Mouse (Mus musculus): ENCODE measurements around the gene Ino80d. TPM values are rescaled to one million over a fixed set of nuclear protein-coding genes. Genes with fewer than 3 reads are reported as not detected.

The Ino80d gene
- total RNA-seq, 1 experiment = 17.5 TPM

GRCm38 (mm10) chr1:62991021-62991420, 123.4 kb downstream of the Ino80d start:
- no peak overlapping the region for H3K9ac ChIP-seq (ENCODE audit: insufficient read depth, low read depth, low read length, poor library complexity, severe bottlenecking)
- H3K4me3 ChIP-seq (ENCODE audit: insufficient read depth in 1 of 2, low read depth in 1 of 2, low read length in 2 of 2, poor library complexity in 1 of 2, severe bottlenecking in 1 of 2) = no peak overlapping the region
- H3K27ac ChIP-seq (ENCODE audit: insufficient read depth, low read depth, low read length, poor library complexity, severe bottlenecking) = no peak overlapping the region
- H3K4me1 ChIP-seq (ENCODE audit: control insufficient read depth in 2 of 2, insufficient read depth in 2 of 2, low read length in 2 of 2, poor library complexity in 1 of 2) = peaks cover 0 to 4% of the 10 kb centered on the region in 2 experiments; a peak in 2 of 4 replicates
- in situ Hi-C loops (cut with MboI; ENCODE audit: low sequenced_read_pairs in 2 of 2, unreplicated experiment in 2 of 2) = no loop called here
- DNase-seq (ENCODE audit: low read depth, low spot score) = no peak
- no peak for TF ChIP-seq HCFC1 (IDR thresholded peaks at IDR 0.05; ENCODE audit: borderline replicate concordance, insufficient read depth, low read length)
- H3K9me3 ChIP-seq (ENCODE audit: control insufficient read depth, insufficient read depth, low read depth, low read length) = no peaks in the 10 kb centered on the region
- no peaks in the 10 kb centered on the region for H3K36me3 ChIP-seq (ENCODE audit: control insufficient read depth, insufficient read depth, low read length, poor library complexity, severe bottlenecking)

GRCm38 (mm10) chr1:62987561-62987960, 126.9 kb downstream of the Ino80d start:
- Histone ChIP-seq H3K4me1 (ENCODE audit: control insufficient read depth in 2 of 2, insufficient read depth in 2 of 2, low read length in 2 of 2, poor library complexity in 1 of 2) (peaks cover 0 to 4% of the 10 kb centered on the region in 2 experiments; a peak in 2 of 4 replicates), H3K36me3 (ENCODE audit: control insufficient read depth, insufficient read depth, low read length, poor library complexity, severe bottlenecking) (no peaks in the 10 kb centered on the region), H3K27ac (ENCODE audit: insufficient read depth, low read depth, low read length, poor library complexity, severe bottlenecking) (no peak overlapping the region), H3K9ac (ENCODE audit: insufficient read depth, low read depth, low read length, poor library complexity, severe bottlenecking) (no peak overlapping the region), H3K9me3 (ENCODE audit: control insufficient read depth, insufficient read depth, low read depth, low read length) (no peaks in the 10 kb centered on the region), H3K4me3 (ENCODE audit: insufficient read depth in 1 of 2, low read depth in 1 of 2, low read length in 2 of 2, poor library complexity in 1 of 2, severe bottlenecking in 1 of 2) (no peak overlapping the region)
- DNase-seq (ENCODE audit: low read depth, low spot score) = no peak
- TF ChIP-seq ZNF384 (IDR thresholded peaks at IDR 0.05; ENCODE audit: low read depth, low read length) (no peak), MAFK (IDR thresholded peaks at IDR 0.05; ENCODE audit: insufficient read depth, low read depth, low read length) (no peak), ZC3H11A (IDR thresholded peaks at IDR 0.05; ENCODE audit: borderline replicate concordance, low read depth, low read length) (no peak), HCFC1 (IDR thresholded peaks at IDR 0.05; ENCODE audit: borderline replicate concordance, insufficient read depth, low read length) (no peak), CHD2 (IDR thresholded peaks at IDR 0.05; ENCODE audit: low read depth, low read length) (no peak)
- in situ Hi-C loops (cut with MboI; ENCODE audit: low sequenced_read_pairs in 2 of 2, unreplicated experiment in 2 of 2) = no loop called here

- Histone ChIP-seq H3K4me1 (ENCODE audit: control insufficient read depth in 2 of 2, insufficient read depth in 2 of 2, low read length in 2 of 2, poor library complexity in 1 of 2) (peaks cover 0 to 4% of the 10 kb centered on the region in 2 experiments; a peak in 2 of 4 replicates), H3K9me3 (ENCODE audit: control insufficient read depth, insufficient read depth, low read depth, low read length) (no peaks in the 10 kb centered on the region), H3K9ac (ENCODE audit: insufficient read depth, low read depth, low read length, poor library complexity, severe bottlenecking) (no peak overlapping the region), H3K36me3 (ENCODE audit: control insufficient read depth, insufficient read depth, low read length, poor library complexity, severe bottlenecking) (no peaks in the 10 kb centered on the region), H3K4me3 (ENCODE audit: insufficient read depth in 1 of 2, low read depth in 1 of 2, low read length in 2 of 2, poor library complexity in 1 of 2, severe bottlenecking in 1 of 2) (no peak overlapping the region), H3K27ac (ENCODE audit: insufficient read depth, low read depth, low read length, poor library complexity, severe bottlenecking) (no peak overlapping the region)
- in situ Hi-C loops (cut with MboI; ENCODE audit: low sequenced_read_pairs in 2 of 2, unreplicated experiment in 2 of 2) = no loop called here
- DNase-seq (ENCODE audit: low read depth, low spot score) = peak; percentile 47
- TF ChIP-seq CHD2 (IDR thresholded peaks at IDR 0.05; ENCODE audit: low read depth, low read length) (no peak), MAFK (IDR thresholded peaks at IDR 0.05; ENCODE audit: insufficient read depth, low read depth, low read length) (no peak), ZNF384 (IDR thresholded peaks at IDR 0.05; ENCODE audit: low read depth, low read length) (no peak), HCFC1 (IDR thresholded peaks at IDR 0.05; ENCODE audit: borderline replicate concordance, insufficient read depth, low read length) (no peak), ZC3H11A (IDR thresholded peaks at IDR 0.05; ENCODE audit: borderline replicate concordance, low read depth, low read length) (no peak)
These were observed 128.2 kb downstream of the Ino80d start for GRCm38 (mm10) chr1:62986267-62986666.

GRCm38 (mm10) chr1:62984566-62984965, 129.9 kb downstream of the Ino80d start:
- H3K4me1 ChIP-seq (ENCODE audit: control insufficient read depth in 2 of 2, insufficient read depth in 2 of 2, low read length in 2 of 2, poor library complexity in 1 of 2) = no peaks in the 10 kb centered on the region; a peak in 1 of 4 replicates
- DNase-seq (ENCODE audit: low read depth, low spot score) = peak; percentile 50
- 0 out of 4 replicates have a peak overlapping the region, but pooled peaks of 1 of the 2 experiments have one; percentile 35 for H3K4me3 ChIP-seq (ENCODE audit: insufficient read depth in 1 of 2, low read depth in 1 of 2, low read length in 2 of 2, poor library complexity in 1 of 2, severe bottlenecking in 1 of 2)
- TF ChIP-seq HCFC1 (IDR thresholded peaks at IDR 0.05; ENCODE audit: borderline replicate concordance, insufficient read depth, low read length) (no peak), ZNF384 (IDR thresholded peaks at IDR 0.05; ENCODE audit: low read depth, low read length) (no peak), MAFK (IDR thresholded peaks at IDR 0.05; ENCODE audit: insufficient read depth, low read depth, low read length) (no peak), CHD2 (IDR thresholded peaks at IDR 0.05; ENCODE audit: low read depth, low read length) (no peak), ZC3H11A (IDR thresholded peaks at IDR 0.05; ENCODE audit: borderline replicate concordance, low read depth, low read length) (no peak)
- no peaks in the 10 kb centered on the region for H3K9me3 ChIP-seq (ENCODE audit: control insufficient read depth, insufficient read depth, low read depth, low read length)
- H3K9ac ChIP-seq (ENCODE audit: insufficient read depth, low read depth, low read length, poor library complexity, severe bottlenecking) = 0 out of 2 replicates have a peak overlapping the region, but pooled peaks have one; percentile 30
- in situ Hi-C loops (cut with MboI; ENCODE audit: low sequenced_read_pairs in 2 of 2, unreplicated experiment in 2 of 2) = no loop called here
- no peak overlapping the region for H3K27ac ChIP-seq (ENCODE audit: insufficient read depth, low read depth, low read length, poor library complexity, severe bottlenecking)
- no peaks in the 10 kb centered on the region for H3K36me3 ChIP-seq (ENCODE audit: control insufficient read depth, insufficient read depth, low read length, poor library complexity, severe bottlenecking)

- Histone ChIP-seq H3K9ac (ENCODE audit: insufficient read depth, low read depth, low read length, poor library complexity, severe bottlenecking) (no peak overlapping the region), H3K36me3 (ENCODE audit: control insufficient read depth, insufficient read depth, low read length, poor library complexity, severe bottlenecking) (no peaks in the 10 kb centered on the region), H3K27ac (ENCODE audit: insufficient read depth, low read depth, low read length, poor library complexity, severe bottlenecking) (no peak overlapping the region), H3K4me1 (ENCODE audit: control insufficient read depth in 2 of 2, insufficient read depth in 2 of 2, low read length in 2 of 2, poor library complexity in 1 of 2) (no peaks in the 10 kb centered on the region), H3K9me3 (ENCODE audit: control insufficient read depth, insufficient read depth, low read depth, low read length) (no peaks in the 10 kb centered on the region), H3K4me3 (ENCODE audit: insufficient read depth in 1 of 2, low read depth in 1 of 2, low read length in 2 of 2, poor library complexity in 1 of 2, severe bottlenecking in 1 of 2) (no peak overlapping the region)
- no peak for DNase-seq (ENCODE audit: low read depth, low spot score)
- in situ Hi-C loops (cut with MboI; ENCODE audit: low sequenced_read_pairs in 2 of 2, unreplicated experiment in 2 of 2) = no loop called here
- no peak for TF ChIP-seq ZNF384 (IDR thresholded peaks at IDR 0.05; ENCODE audit: low read depth, low read length)
- no peak for TF ChIP-seq MAFK (IDR thresholded peaks at IDR 0.05; ENCODE audit: insufficient read depth, low read depth, low read length)
- TF ChIP-seq CHD2 (IDR thresholded peaks at IDR 0.05; ENCODE audit: low read depth, low read length) = no peak
- no peak for TF ChIP-seq HCFC1 (IDR thresholded peaks at IDR 0.05; ENCODE audit: borderline replicate concordance, insufficient read depth, low read length)
- no peak for TF ChIP-seq ZC3H11A (IDR thresholded peaks at IDR 0.05; ENCODE audit: borderline replicate concordance, low read depth, low read length)
These were observed 137.7 kb downstream of the Ino80d start for GRCm38 (mm10) chr1:62976742-62977141.
